Mouse (Mus musculus): ENCODE results near the gene Hmcn1. TPM values are rescaled to one million over a fixed set of nuclear protein-coding genes. Genes with fewer than 3 reads are reported as not detected.

Gene Hmcn1
- polyA plus RNA-seq, 1 experiment: 0.13 TPM

GRCm38 (mm10) chr1:150877920-150878319, 115.3 kb downstream of the Hmcn1 start:
- H3K79me2 ChIP-seq (ENCODE audit: control insufficient read depth, insufficient read depth): no peaks in the 10 kb centered on the region
- H3ac ChIP-seq (ENCODE audit: control insufficient read depth, insufficient read length, low read depth): no peak overlapping the region
- no peak overlapping the region for H3K4me3 ChIP-seq (ENCODE audit: insufficient read depth, poor library complexity, severe bottlenecking)
- H3K27me3 ChIP-seq (ENCODE audit: control insufficient read depth, insufficient read depth, insufficient read length): no peaks in the 10 kb centered on the region
- H3K36me3 ChIP-seq (ENCODE audit: control insufficient read depth, insufficient read depth): no peaks in the 10 kb centered on the region
- TF ChIP-seq CTCF (IDR thresholded peaks at IDR 0.05; ENCODE audit: control insufficient read depth, insufficient read depth, insufficient read length) (no peak), FOSL1 (IDR thresholded peaks at IDR 0.05; ENCODE audit: insufficient read depth, low read length, poor library complexity, severe bottlenecking) (no peak)
- no peaks in the 10 kb centered on the region for H3K79me3 ChIP-seq (ENCODE audit: low read depth)

GRCm38 (mm10) chr1:150874025-150874424, 119.2 kb downstream of the Hmcn1 start:
- no peaks in the 10 kb centered on the region for H3K27me3 ChIP-seq (ENCODE audit: control insufficient read depth, insufficient read depth, insufficient read length)
- TF ChIP-seq USF1 (IDR thresholded peaks at IDR 0.05; ENCODE audit: low read depth): no peak
- TF ChIP-seq CEBPB (IDR thresholded peaks at IDR 0.05; ENCODE audit: low read depth): no peak
- no peak for TF ChIP-seq MAX (IDR thresholded peaks at IDR 0.05)
- TF ChIP-seq MYOD1 (IDR thresholded peaks at IDR 0.05; ENCODE audit: control insufficient read depth, insufficient read length, low read depth): no peak
- no peak for TF ChIP-seq CTCF (IDR thresholded peaks at IDR 0.05; ENCODE audit: control insufficient read depth, insufficient read depth, insufficient read length)
- no peak for TF ChIP-seq FOSL1 (IDR thresholded peaks at IDR 0.05; ENCODE audit: insufficient read depth, low read length, poor library complexity, severe bottlenecking)
- no peaks in the 10 kb centered on the region for H3K36me3 ChIP-seq (ENCODE audit: control insufficient read depth, insufficient read depth)
- H3ac ChIP-seq (ENCODE audit: control insufficient read depth, insufficient read length, low read depth): no peak overlapping the region
- H3K79me2 ChIP-seq (ENCODE audit: control insufficient read depth, insufficient read depth): no peaks in the 10 kb centered on the region
- H3K79me3 ChIP-seq (ENCODE audit: low read depth): no peaks in the 10 kb centered on the region
- H3K4me3 ChIP-seq (ENCODE audit: insufficient read depth, poor library complexity, severe bottlenecking): no peak overlapping the region

- TF ChIP-seq FOSL1 (IDR thresholded peaks at IDR 0.05; ENCODE audit: insufficient read depth, low read length, poor library complexity, severe bottlenecking): no peak
- TF ChIP-seq CTCF (IDR thresholded peaks at IDR 0.05; ENCODE audit: control insufficient read depth, insufficient read depth, insufficient read length): no peak
- TF ChIP-seq MYOD1 (IDR thresholded peaks at IDR 0.05; ENCODE audit: control insufficient read depth, insufficient read length, low read depth): no peak
- no peak for TF ChIP-seq CEBPB (IDR thresholded peaks at IDR 0.05; ENCODE audit: low read depth)
- no peak for TF ChIP-seq USF1 (IDR thresholded peaks at IDR 0.05; ENCODE audit: low read depth)
- no peak for TF ChIP-seq MAX (IDR thresholded peaks at IDR 0.05)
- TF ChIP-seq MYOG (IDR thresholded peaks at IDR 0.05; ENCODE audit: control insufficient read depth, extremely low read depth, insufficient read length): no peak
- H3K79me2 ChIP-seq (ENCODE audit: control insufficient read depth, insufficient read depth): no peaks in the 10 kb centered on the region
Measured at GRCm38 (mm10) chr1:150873231-150873630, 120.0 kb downstream of the Hmcn1 start.

GRCm38 (mm10) chr1:150872105-150872504, 121.1 kb downstream of the Hmcn1 start:
- no peaks in the 10 kb centered on the region for H3K79me2 ChIP-seq (ENCODE audit: control insufficient read depth, insufficient read depth)

More at GRCm38 (mm10) chr1:150873231-150873630, 120.0 kb downstream of the Hmcn1 start:
- H3K27me3 ChIP-seq (ENCODE audit: control insufficient read depth, insufficient read depth, insufficient read length): no peaks in the 10 kb centered on the region
- no peaks in the 10 kb centered on the region for H3K79me3 ChIP-seq (ENCODE audit: low read depth)
- no peaks in the 10 kb centered on the region for H3K36me3 ChIP-seq (ENCODE audit: control insufficient read depth, insufficient read depth)
- H3ac ChIP-seq (ENCODE audit: control insufficient read depth, insufficient read length, low read depth): no peak overlapping the region
- no peak overlapping the region for H3K4me3 ChIP-seq (ENCODE audit: insufficient read depth, poor library complexity, severe bottlenecking)

GRCm38 (mm10) chr1:150869189-150869588, 124.0 kb downstream of the Hmcn1 start:
- Histone ChIP-seq H3ac (ENCODE audit: control insufficient read depth, insufficient read length, low read depth) (no peak overlapping the region), H3K79me2 (ENCODE audit: control insufficient read depth, insufficient read depth) (no peaks in the 10 kb centered on the region), H3K36me3 (ENCODE audit: control insufficient read depth, insufficient read depth) (no peaks in the 10 kb centered on the region), H3K4me3 (ENCODE audit: insufficient read depth, poor library complexity, severe bottlenecking) (no peak overlapping the region), H3K79me3 (ENCODE audit: low read depth) (no peaks in the 10 kb centered on the region), H3K27me3 (ENCODE audit: control insufficient read depth, insufficient read depth, insufficient read length) (no peaks in the 10 kb centered on the region)
- TF ChIP-seq MYOD1 (IDR thresholded peaks at IDR 0.05; ENCODE audit: control insufficient read depth, insufficient read length, low read depth) (no peak), MAX (IDR thresholded peaks at IDR 0.05) (no peak), FOSL1 (IDR thresholded peaks at IDR 0.05; ENCODE audit: insufficient read depth, low read length, poor library complexity, severe bottlenecking) (no peak), USF1 (IDR thresholded peaks at IDR 0.05; ENCODE audit: low read depth) (no peak), CEBPB (IDR thresholded peaks at IDR 0.05; ENCODE audit: low read depth) (no peak), MYOG (IDR thresholded peaks at IDR 0.05; ENCODE audit: control insufficient read depth, extremely low read depth, insufficient read length) (no peak), CTCF (IDR thresholded peaks at IDR 0.05; ENCODE audit: control insufficient read depth, insufficient read depth, insufficient read length) (no peak)

More at GRCm38 (mm10) chr1:150872105-150872504, 121.1 kb downstream of the Hmcn1 start:
- no peak overlapping the region for H3K4me3 ChIP-seq (ENCODE audit: insufficient read depth, poor library complexity, severe bottlenecking)
- H3K27me3 ChIP-seq (ENCODE audit: control insufficient read depth, insufficient read depth, insufficient read length): no peaks in the 10 kb centered on the region
- no peak overlapping the region for H3ac ChIP-seq (ENCODE audit: control insufficient read depth, insufficient read length, low read depth)
- H3K79me3 ChIP-seq (ENCODE audit: low read depth): no peaks in the 10 kb centered on the region
- H3K36me3 ChIP-seq (ENCODE audit: control insufficient read depth, insufficient read depth): no peaks in the 10 kb centered on the region
- TF ChIP-seq CTCF (IDR thresholded peaks at IDR 0.05; ENCODE audit: control insufficient read depth, insufficient read depth, insufficient read length) (no peak), MAX (IDR thresholded peaks at IDR 0.05) (no peak), MYOG (IDR thresholded peaks at IDR 0.05; ENCODE audit: control insufficient read depth, extremely low read depth, insufficient read length) (no peak), MYOD1 (IDR thresholded peaks at IDR 0.05; ENCODE audit: control insufficient read depth, insufficient read length, low read depth) (no peak), USF1 (IDR thresholded peaks at IDR 0.05; ENCODE audit: low read depth) (no peak), FOSL1 (IDR thresholded peaks at IDR 0.05; ENCODE audit: insufficient read depth, low read length, poor library complexity, severe bottlenecking) (no peak), CEBPB (IDR thresholded peaks at IDR 0.05; ENCODE audit: low read depth) (no peak)

- TF ChIP-seq FOSL1 (IDR thresholded peaks at IDR 0.05; ENCODE audit: insufficient read depth, low read length, poor library complexity, severe bottlenecking) (no peak), CEBPB (IDR thresholded peaks at IDR 0.05; ENCODE audit: low read depth) (no peak), CTCF (IDR thresholded peaks at IDR 0.05; ENCODE audit: control insufficient read depth, insufficient read depth, insufficient read length) (no peak), MAX (IDR thresholded peaks at IDR 0.05) (no peak), MYOD1 (IDR thresholded peaks at IDR 0.05; ENCODE audit: control insufficient read depth, insufficient read length, low read depth) (no peak), USF1 (IDR thresholded peaks at IDR 0.05; ENCODE audit: low read depth) (no peak), MYOG (IDR thresholded peaks at IDR 0.05; ENCODE audit: control insufficient read depth, extremely low read depth, insufficient read length) (no peak)
- Histone ChIP-seq H3K79me3 (ENCODE audit: low read depth) (no peaks in the 10 kb centered on the region), H3K79me2 (ENCODE audit: control insufficient read depth, insufficient read depth) (no peaks in the 10 kb centered on the region), H3K36me3 (ENCODE audit: control insufficient read depth, insufficient read depth) (no peaks in the 10 kb centered on the region), H3K27me3 (ENCODE audit: control insufficient read depth, insufficient read depth, insufficient read length) (no peaks in the 10 kb centered on the region), H3ac (ENCODE audit: control insufficient read depth, insufficient read length, low read depth) (no peak overlapping the region), H3K4me3 (ENCODE audit: insufficient read depth, poor library complexity, severe bottlenecking) (no peak overlapping the region)
Measured at GRCm38 (mm10) chr1:150866615-150867014, 126.6 kb downstream of the Hmcn1 start.
